Mouse (Mus musculus) embryo, embryonic 11 days (tissue): ENCODE data around the gene Adora3.
"Not testable (repeated sequence)": the region's sequence is repeated elsewhere in the genome, so short reads cannot be mapped to it uniquely, and the experiment has no call there.

ENCODE experiments used
- DNase-seq: peaks from one replicate; pipeline ENCODE4 v3.0.0-alpha.2; 2015

Gene Adora3

DNA sequence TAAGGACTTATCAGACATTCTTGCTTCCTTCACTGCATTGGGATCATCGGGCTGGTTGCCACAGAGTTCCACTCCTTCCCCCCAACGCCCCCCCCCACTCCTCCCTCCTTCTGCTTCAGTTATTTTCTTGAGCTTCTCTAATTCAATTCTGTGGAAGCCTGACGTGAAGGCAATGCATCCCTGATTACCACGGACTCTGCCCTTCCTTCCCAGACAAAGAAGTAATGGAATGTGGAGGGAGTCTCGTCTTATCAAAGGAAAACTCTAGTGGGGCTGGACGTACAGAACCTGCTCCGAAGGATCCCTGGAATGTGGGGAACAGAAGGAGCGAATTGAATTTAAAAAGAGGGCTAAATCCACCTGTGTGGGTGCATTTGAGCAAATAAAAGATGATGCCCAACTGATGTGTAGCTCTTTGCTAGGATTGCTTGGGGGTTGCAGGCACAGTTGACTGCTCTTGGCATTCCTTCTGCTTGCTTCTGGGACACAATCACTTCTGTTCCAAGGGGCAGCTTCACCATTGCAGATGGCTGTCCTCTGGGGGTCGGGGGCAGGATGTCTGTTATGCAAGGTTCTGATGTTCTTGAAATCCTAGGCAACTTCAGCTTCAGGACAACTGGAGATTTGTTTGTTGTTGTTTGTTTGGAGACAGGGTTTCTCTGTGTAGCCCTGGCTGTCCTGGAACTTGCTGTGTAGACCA is 37.4 kb downstream of the Adora3 start:
- DNase-seq, result no peak

DNA sequence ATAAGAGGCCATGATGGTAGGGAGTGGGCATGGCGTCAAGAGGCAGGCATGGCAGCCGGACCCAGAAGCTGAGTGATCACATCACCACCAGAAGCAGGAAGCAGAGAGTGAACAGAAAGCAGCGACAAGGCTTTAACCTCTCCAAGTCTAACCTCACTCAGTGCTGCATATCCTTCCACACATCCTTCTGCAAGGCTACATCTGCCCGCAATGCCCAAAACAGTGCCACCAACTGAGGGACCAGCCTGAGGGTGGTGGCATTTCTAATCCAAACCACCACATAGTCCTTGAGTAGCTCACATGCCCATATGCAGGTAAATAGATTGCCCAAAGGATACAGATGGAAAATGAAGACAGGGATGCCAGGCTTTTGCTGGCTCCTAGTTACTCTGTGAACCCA is 38.3 kb downstream of the Adora3 start:
- DNase-seq, result no peak

DNA sequence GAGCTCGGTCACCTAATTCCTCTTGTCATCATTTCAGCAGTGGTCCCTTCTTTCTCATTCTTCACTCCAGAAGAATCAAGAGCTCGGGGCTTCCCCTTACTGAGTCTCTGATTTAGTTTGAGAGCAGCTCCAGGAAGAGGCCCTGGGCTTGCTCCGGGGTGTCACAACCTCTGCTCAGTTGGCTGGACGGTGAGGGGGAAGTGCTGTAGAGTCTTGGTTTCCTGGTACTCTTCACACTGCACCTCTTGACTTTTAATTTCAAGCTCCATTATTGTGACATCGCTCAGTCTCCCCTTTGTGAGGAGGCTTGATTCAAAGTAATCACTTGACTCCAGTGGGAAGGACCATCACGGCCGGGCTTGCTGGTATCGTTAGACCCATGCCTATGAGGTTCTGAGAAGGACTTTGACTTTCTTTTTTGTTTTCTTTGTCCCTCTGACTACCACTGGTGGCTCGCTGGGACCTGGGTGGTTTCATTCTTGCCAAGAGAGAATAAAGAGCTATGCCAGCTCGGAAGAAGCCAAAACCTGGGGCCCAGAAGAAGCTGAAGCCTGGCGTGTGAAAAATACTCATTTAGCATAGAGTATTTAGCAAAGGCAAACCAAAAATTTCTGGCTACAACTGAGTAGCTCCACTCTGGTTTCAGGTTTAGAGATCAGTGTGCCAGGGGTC is 40.0 kb downstream of the Adora3 start:
- no peak for DNase-seq

DNA sequence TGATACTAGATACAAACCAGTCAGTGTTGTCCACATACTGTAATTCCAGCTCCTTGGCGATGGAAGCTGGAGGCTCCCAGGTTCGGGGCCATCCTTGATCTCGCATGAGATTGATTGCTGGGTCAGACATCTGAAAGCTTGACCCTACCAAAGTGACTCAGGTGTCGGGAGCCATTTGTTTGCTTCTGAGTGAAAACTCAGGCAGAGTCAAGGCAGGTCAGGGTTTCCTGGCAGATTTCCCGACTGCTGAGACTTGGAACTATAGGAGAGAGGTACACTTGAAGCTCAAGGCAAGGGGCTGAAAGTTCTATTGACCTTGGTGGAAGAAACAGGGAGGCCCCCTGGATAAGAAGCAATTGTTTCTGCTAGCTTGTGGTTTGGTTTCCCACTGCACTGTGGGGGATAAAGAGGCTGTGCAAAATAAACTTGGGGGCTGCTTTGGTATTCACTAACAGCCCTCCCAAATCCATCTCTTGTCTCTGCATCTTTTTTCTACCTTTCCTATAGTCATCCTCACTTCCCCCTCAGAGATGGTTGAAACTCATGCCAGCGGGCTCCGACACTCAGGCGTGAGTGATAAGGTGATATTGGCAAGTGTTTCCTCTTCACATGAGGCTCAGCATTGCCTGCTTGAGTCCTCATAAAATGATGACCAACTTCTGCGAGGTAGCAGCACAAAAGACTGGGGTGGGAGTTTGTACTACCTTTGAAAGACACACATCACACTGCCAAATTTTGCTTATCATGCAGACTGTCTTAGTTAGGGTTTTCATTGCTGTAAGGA is 41.6 kb downstream of the Adora3 start:
- DNase-seq, result no peak

DNA sequence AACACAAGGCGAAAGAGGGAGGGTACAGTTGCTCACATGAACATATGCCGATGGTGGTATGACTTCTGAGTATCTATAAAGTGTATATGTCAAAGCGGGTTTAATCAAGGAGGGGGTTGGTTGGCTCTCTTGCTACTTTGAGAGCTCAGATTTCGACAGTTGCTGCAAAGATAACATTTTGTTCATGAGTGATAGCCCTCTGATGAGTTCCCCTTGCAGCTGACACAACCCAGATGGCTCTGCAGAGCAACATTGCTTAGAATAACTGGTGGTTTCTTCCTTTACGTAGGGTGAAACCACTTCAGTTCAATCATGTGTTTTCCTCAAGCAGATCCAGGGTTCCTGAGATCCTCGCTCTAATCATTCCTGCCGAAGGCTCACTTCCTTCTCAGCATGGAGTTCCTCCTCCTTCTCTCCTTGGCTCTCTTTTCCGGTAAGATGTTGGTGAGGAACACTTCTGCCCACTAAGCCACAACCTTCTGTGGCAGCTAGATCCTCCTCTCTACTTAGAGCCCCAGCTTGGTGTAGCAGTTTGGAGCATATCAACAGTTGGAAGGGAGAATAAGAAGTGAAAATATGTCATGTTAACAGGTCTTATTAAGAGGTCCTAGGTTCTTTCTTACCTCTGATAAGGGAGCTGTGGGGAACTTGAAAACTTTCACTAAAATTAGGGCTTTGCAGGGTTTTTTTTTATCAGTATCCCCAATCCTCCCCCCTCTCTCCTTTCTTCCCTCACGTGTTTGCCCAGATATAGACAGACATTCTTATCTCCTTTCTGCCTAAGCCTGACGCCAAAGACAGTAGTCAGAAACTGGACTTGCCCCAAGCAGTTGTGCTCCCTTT is 43.4 kb downstream of the Adora3 start:
- DNase-seq, result no peak

DNA sequence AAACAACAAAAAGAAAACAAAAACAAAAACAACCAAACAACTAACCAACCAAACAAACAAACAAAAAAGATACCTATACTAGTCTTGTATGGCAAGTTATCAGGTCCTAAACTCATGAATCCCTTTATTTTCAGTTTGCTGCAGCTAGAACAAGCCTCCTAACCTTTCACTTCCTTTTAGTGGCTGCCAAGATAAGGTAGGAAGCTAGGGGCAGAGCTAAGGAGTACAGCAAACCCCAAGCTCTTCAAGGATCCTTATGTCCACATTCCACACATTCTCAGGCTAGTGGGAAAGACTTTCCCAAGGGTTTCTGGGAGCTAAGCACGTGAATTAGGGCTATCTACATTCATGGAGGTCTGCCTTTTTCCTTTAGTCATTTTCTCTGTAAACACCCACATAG is 44.6 kb downstream of the Adora3 start:
- no peak for DNase-seq

DNA sequence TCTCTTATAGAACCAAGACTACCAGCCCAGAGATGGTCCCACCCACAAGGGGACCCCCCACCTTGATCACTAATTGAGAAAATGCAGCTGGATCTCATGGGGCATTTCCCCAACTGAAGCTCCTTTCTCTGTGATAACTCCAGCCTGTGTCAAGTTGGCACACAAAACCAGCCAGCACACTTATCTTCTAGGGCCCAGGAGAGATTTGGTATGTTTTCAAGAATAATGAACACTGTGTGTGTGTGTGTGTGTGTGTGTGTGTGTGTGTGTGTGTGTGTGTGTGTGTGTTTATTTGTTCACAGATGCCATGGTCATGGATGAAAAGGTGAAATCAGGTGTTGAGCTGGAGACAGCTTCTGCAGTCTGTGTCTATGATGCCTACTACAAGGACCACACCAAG is 45.8 kb downstream of the Adora3 start:
- DNase-seq, result not testable (repeated sequence)

GRCm38 (mm10) chr3:105917656-105918354 is 47.1 kb downstream of the Adora3 start:
- DNase-seq, result no peak

DNA sequence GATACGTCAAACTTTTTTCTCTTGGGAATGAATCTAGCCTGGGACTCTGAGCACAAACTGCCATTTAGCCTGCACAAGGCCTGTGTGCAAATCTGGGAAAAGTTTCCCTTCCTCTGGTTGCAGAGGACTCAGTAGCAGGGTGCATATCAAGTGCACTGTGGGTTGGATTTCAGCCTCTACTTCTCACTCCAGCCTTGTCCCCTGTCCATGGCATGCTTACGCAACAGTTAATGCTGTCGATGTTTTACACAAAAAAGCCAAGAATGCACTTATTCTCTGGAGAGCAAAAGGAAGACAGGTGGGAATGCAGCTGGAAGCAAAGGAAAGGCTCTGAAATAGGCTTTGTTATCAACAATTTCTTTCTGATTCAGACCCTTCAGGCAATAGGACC is 47.7 kb downstream of the Adora3 start:
- DNase-seq, result no peak

- DNase-seq, result not testable (repeated sequence)
These were observed 50.1 kb downstream of the Adora3 start for GRCm38 (mm10) chr3:105920743-105921142.

DNA sequence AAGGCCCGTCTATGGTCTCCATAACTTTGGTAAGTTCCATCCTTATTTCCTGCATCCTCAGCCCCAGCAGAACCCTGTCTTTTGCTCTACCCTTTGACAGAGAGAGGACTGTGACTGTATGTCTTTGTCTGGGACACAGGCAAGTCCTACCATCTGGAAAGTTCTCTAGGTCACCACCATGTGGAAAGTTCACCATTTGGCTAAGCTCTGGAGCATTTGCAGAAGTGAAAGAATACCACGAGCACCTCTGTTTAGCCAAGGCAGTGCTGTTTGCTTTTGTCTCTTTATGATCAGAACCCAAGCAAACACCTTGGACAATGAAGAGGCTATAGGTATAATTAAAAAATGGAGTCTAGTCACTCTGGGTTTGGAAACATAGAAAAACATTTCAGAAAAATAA is 51.3 kb downstream of the Adora3 start:
- DNase-seq, result no peak

DNA sequence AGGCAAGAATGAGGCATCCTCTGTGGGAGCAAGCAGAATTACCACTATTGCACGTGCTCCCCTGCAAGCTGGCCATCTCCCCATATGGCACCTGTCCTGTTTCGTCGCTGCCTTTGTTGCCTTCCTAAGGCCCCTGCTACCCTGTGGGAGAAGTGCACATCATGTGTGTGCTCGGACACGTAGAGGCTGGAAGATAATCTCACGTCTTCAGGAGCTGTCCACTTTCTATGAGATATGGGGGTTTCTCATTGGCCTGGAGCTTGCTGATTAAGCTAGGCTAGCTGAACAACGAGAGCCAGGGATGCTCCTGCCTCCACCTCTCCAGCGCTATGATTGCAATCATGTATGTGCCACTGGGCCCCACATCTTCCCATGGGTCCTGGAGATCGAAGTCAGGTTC is 54.0 kb downstream of the Adora3 start:
- no peak for DNase-seq

GRCm38 (mm10) chr3:105927561-105928194 is 57.0 kb downstream of the Adora3 start:
- no peak for DNase-seq

- no peak for DNase-seq
These were observed 57.5 kb downstream of the Adora3 start for GRCm38 (mm10) chr3:105928195-105928569.

GRCm38 (mm10) chr3:105928781-105929180 is 58.1 kb downstream of the Adora3 start:
- DNase-seq, result no peak

GRCm38 (mm10) chr3:105929821-105930220 is 59.2 kb downstream of the Adora3 start:
- DNase-seq, result no peak

DNA sequence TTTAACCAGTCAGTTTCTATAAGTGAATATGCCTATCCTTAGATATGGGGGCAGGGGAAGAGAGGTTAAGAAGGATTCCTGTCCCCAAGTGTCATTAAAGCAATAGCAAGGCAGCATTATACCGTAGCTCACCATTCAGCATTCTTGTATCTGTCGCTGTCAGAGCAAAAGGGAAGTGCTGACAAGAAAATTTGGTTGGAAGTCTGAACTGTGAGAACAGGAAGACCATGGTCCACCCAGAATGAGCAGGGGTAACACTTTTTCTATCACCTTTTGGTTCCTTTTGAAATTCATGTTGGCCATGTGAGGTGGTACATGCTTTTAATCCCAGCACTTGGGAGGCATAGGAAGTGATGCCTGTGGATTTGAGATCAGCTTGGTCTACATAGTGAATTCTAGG is 60.4 kb downstream of the Adora3 start:
- DNase-seq, result no peak

GRCm38 (mm10) chr3:105932240-105933071 is 61.8 kb downstream of the Adora3 start, which contains the start of gene I830077J02Rik:
Gene I830077J02Rik, minus strand, starts transcription at chr3:105932664.
- DNase-seq, result no peak

- no peak for DNase-seq
These were observed 63.3 kb downstream of the Adora3 start for GRCm38 (mm10) chr3:105933926-105934325.

- no peak for DNase-seq
These were observed 64.4 kb downstream of the Adora3 start for GRCm38 (mm10) chr3:105935033-105935432.

DNA sequence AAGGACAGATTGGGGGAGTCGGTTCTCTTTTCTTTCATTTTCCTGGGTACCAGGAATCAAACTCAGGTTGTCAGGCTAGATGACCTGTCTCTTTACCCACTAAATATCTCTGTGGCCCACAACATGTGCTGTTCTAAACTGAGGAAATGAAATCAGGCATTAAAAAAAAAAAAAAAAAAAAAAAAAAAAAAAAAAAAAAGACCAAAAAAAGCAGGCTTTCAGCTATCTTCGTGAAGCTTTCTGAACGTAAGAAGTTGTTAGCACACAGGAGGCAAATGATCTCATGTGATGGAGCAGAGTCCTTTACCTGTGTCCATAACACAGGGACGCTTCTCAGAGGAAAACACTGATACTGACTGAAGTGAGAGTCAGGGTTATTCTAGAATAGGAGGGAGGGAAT is 65.5 kb downstream of the Adora3 start:
- no peak for DNase-seq
